Mouse (Mus musculus) megakaryocyte, embryonic 14.5 days (primary cell): ENCODE results near the gene Cd180. TPM values are rescaled to one million over a fixed set of nuclear protein-coding genes. Genes with fewer than 3 reads are reported as not detected.

ENCODE experiments used
- H3K27me3 ChIP-seq: replicated peaks from 2 replicates; pipeline ENCODE3; 2012; ENCODE audit warnings: inconsistent platforms
- H3K36me3 ChIP-seq: replicated peaks from 2 replicates; pipeline ENCODE3; 2012; ENCODE audit warnings: low read length, inconsistent platforms, mixed read lengths
- H3K4me1 ChIP-seq: 2 replicates; pipeline ENCODE4 v1.6.1; 2012; ENCODE audit warnings: inconsistent platforms
- H3K4me3 ChIP-seq: replicated peaks from 2 replicates; pipeline ENCODE3; 2012; ENCODE audit warnings: moderate library complexity, mild to moderate bottlenecking, inconsistent platforms
- H3K9me3 ChIP-seq: 2 replicates; pipeline ENCODE4 v1.6.1; 2012; ENCODE audit warnings: inconsistent platforms
- FLI1 ChIP-seq: IDR thresholded peaks from 2 replicates; pipeline ENCODE4 v1.6.1; 2012; ENCODE audit warnings: low read length, inconsistent platforms, mixed read lengths
- GATA1 ChIP-seq: IDR thresholded peaks from 3 replicates; pipeline ENCODE4 v1.6.1; 2012; ENCODE audit warnings: mixed read lengths, low read length, inconsistent platforms, borderline replicate concordance
- polyA plus RNA-seq: library from polyadenylated mRNA; stranded (reverse); fragments of >175 nt; gene quantifications from 2 replicates; pipeline ENCODE4 v1.2.3, GENCODE M21; 2012; ENCODE audit warnings: low replicate concordance; ENCODE audit not compliant: insufficient read depth

The Cd180 gene
- polyA plus RNA-seq, result 1.5 TPM in 2 replicates

GRCm38 (mm10) chr13:102693341-102693801, at the start of gene Cd180:
TSS of gene Cd180 (plus strand) at chr13:102693558.
- TF ChIP-seq FLI1 (no peak), GATA1 (no peak)
- peaks cover 82% of the 10 kb centered on the region for H3K4me1 ChIP-seq
- no peaks in the 10 kb centered on the region for H3K27me3 ChIP-seq
- peaks cover 5% of the 10 kb centered on the region for H3K36me3 ChIP-seq
- no peaks in the 10 kb centered on the region for H3K9me3 ChIP-seq
- peak within 1 kb of the TSS; percentile 89 for H3K4me3 ChIP-seq

GRCm38 (mm10) chr13:102644344-102644743, 49.0 kb upstream of the Cd180 start:
- Histone ChIP-seq H3K27me3 (no peaks in the 10 kb centered on the region), H3K36me3 (no peaks in the 10 kb centered on the region), H3K9me3 (no peaks in the 10 kb centered on the region), H3K4me3 (no peak overlapping the region), H3K4me1 (peaks cover 43% of the 10 kb centered on the region)
- TF ChIP-seq GATA1 (no peak), FLI1 (no peak)

DNA sequence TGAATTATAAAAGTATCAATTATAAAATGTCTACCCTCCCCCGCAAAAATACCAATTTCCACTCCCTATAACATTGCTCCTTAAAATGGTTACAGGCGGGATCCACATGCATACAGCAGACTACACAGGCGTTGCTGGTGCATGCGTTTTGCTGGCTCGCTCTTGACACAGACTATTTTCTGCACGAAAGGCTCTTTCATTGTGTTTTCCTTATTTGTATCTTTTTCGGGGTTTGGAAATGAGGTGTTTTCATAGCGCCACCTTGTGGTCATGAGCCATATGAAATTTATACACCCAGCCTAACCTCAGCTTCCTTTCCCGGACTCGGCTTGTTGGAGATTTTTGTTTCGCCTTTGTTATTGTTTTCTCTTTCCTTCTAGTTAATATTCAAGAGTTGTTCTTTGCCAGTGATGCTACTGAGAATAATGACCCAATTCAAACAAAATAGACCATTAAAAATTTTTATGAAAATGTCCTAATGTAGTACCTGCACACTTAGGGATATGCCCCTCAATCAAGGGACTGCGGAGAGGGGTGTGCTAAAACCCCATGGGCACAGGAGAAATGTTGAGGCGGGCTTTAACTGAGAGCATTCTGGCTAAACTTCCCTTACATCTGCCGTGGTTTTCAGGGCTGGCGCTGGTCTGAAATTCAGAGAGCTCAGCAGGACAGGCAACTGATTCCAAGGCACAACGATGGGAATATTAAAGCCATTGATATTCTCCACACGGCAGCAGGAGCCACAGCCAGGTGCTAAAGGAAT, 48.4 kb upstream of the Cd180 start:
- Histone ChIP-seq H3K27me3 (no peaks in the 10 kb centered on the region), H3K36me3 (no peaks in the 10 kb centered on the region), H3K4me1 (peaks cover 49% of the 10 kb centered on the region), H3K9me3 (no peaks in the 10 kb centered on the region), H3K4me3 (peak overlapping the region; percentile 88)
- TF ChIP-seq FLI1 (no peak), GATA1 (no peak)

DNA sequence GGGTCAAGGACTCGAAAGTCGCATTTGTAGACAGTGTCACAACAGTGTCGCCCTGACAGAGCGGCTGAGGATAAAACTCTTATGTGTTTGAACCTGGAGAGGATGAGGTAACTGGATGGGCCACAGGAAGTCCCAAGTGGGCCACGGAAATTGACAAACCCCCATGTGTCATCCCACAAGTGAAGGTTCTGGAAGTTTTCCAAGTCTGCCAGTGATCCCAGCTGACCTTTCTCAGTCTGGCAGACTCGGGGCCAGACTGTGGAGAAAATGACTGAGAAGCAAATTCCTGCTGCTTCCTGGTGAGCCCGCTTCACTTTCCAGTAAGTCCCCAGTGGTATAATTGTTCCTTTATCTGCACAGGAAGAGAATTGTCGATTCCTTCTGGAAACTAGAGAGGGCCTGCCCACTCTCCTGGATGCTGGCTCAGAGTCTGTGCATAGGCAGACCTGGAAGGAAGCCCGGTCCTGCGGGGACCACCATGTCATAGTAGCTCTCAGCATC, 47.0 kb upstream of the Cd180 start:
- no peak overlapping the region for H3K4me3 ChIP-seq
- H3K36me3 ChIP-seq, result no peaks in the 10 kb centered on the region
- no peak for TF ChIP-seq FLI1
- no peak for TF ChIP-seq GATA1
- no peaks in the 10 kb centered on the region for H3K9me3 ChIP-seq
- H3K4me1 ChIP-seq, result peaks cover 58% of the 10 kb centered on the region
- no peaks in the 10 kb centered on the region for H3K27me3 ChIP-seq

- H3K4me1 ChIP-seq, result peaks cover 64% of the 10 kb centered on the region
- no peak overlapping the region for H3K4me3 ChIP-seq
- H3K36me3 ChIP-seq, result no peaks in the 10 kb centered on the region
- H3K9me3 ChIP-seq, result no peaks in the 10 kb centered on the region
- H3K27me3 ChIP-seq, result no peaks in the 10 kb centered on the region
- TF ChIP-seq FLI1 (no peak), GATA1 (no peak)
These were observed 45.8 kb upstream of the Cd180 start for GRCm38 (mm10) chr13:102647511-102647910.

DNA sequence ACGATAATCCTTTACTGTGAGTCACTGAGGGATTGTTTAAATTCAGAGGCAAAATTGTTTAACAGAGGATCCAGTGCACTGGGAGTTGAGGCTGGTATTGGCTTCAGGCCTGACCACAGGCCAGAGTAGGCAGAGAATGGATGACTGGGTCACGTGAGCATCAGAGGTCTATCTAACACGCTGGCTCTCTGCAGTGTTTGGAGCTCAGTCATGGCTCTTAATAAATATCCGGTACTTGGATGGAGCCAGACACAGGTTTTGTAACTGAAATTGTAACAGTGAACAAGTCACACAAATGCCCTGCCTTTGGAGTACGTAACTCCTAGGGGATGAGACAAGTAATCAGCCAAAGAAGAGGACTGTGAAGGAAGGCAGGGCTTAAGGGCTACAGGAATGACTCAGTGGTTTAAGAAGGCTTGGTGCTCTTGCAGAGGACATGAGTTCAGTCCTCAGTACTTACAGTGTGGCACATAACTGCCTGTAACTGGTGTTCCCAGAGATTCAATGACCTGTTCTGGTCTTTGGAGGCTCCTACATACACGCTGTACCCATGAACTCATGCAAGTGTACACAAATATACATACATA, 41.0 kb upstream of the Cd180 start:
- no peak for TF ChIP-seq FLI1
- TF ChIP-seq GATA1, result no peak
- peaks cover 7% of the 10 kb centered on the region for H3K36me3 ChIP-seq
- no peaks in the 10 kb centered on the region for H3K27me3 ChIP-seq
- H3K4me1 ChIP-seq, result peaks cover 69% of the 10 kb centered on the region
- no peak overlapping the region for H3K4me3 ChIP-seq
- no peaks in the 10 kb centered on the region for H3K9me3 ChIP-seq

DNA sequence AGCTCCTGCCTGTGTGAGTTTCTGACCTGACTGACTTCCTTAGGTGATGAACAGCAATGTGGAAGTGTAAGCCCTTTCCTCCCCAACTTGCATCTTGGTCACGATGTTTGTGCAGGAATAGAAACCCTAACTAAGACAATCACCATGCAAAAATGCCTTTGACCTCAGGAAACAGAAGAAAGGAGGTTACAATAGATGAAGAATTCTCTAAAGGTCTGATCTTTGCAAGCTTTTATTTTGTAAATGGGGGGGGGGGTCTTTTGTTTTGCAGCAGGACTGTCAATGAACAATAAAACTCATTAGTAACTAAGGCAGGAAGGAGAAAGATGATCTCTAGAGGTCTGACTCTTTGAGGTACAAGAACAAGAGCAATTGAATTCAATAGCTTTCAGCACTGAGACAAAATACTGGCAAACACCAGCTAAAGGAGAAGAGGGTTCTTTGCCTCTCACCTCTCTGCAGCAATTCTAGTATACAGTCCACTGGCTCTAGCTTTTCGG, 38.2 kb upstream of the Cd180 start:
- H3K27me3 ChIP-seq, result no peaks in the 10 kb centered on the region
- H3K36me3 ChIP-seq, result peaks cover 9% of the 10 kb centered on the region
- no peak for TF ChIP-seq GATA1
- TF ChIP-seq FLI1, result no peak
- H3K4me1 ChIP-seq, result peaks cover 60% of the 10 kb centered on the region
- H3K9me3 ChIP-seq, result no peaks in the 10 kb centered on the region
- no peak overlapping the region for H3K4me3 ChIP-seq

DNA sequence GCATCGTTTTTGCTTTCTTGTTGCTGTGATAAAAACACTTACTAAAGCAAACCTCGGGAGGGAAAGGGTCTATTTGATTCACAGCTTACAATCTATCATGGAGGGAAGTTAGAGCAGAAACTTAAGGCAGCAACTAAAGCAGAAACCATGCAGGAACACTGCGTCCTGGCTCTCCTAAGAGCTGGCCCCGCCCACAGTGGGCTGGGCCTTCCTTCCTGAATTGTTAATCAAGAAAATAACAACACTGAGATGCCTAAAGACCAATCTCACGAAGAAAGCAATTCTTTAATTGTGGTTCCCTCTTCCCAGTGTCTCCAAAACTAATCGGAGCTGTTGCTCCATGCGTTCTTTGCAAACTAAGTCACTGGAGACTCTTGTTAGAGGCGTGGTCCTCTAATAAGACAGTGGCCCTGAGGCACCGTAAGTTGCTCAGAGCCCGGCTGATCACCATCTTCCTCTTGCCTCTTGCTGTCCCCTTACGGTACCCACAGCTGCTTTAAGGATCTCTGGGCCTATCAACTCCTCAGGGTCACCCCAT, 37.1 kb upstream of the Cd180 start:
- H3K4me3 ChIP-seq, result no peak overlapping the region
- peaks cover 9% of the 10 kb centered on the region for H3K36me3 ChIP-seq
- TF ChIP-seq GATA1 (no peak), FLI1 (no peak)
- no peaks in the 10 kb centered on the region for H3K9me3 ChIP-seq
- no peaks in the 10 kb centered on the region for H3K27me3 ChIP-seq
- peaks cover 52% of the 10 kb centered on the region for H3K4me1 ChIP-seq

DNA sequence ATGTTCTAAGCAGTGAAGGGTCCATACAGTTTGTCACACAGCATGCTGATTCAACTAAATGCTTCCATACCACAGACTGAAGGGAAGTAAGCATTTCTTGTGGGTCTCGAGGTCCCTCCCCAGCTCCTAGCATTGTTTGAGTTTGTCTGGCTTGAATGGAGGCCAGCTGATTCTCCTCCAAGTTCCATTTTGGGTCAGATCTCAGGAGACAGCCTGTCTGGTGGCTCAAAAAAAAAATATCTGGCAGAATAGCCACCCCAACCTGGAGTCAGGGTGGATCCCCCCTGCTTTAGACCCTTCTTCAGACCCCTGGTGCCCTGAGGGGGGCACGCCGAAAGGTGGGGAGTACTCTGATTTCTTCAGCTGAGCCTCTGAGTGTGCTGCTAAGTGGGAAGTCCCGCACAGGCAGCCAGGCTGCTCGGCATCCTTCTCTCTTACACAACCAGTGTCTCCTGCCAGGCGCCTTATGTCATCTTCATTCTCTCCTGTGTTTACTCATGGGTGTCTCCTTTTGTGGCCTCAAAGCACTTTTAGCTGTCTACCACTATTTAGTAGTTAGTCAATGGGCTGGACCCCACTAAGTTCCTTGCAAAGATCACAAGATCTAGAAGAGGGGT, 35.0 kb upstream of the Cd180 start:
- TF ChIP-seq FLI1, result no peak
- TF ChIP-seq GATA1, result no peak
- no peaks in the 10 kb centered on the region for H3K27me3 ChIP-seq
- peaks cover 20% of the 10 kb centered on the region for H3K36me3 ChIP-seq
- no peak overlapping the region for H3K4me3 ChIP-seq
- H3K9me3 ChIP-seq, result no peaks in the 10 kb centered on the region
- H3K4me1 ChIP-seq, result peaks cover 47% of the 10 kb centered on the region
